Mouse (Mus musculus) thymus, adult 2 months (tissue): ENCODE results near the gene Gp1bb.

Experiments used
- CTCF ChIP-seq: fragments of 200-500 bp; IDR thresholded peaks from 2 replicates; pipeline ENCODE4 v1.5.1; 2012; ENCODE audit warnings: mild to moderate bottlenecking, control low read depth, low read length, moderate library complexity, borderline replicate concordance; ENCODE audit not compliant: control insufficient read depth, poor library complexity, insufficient read depth; ENCODE audit errors: extremely low read depth
- POLR2A ChIP-seq: fragments of 200-500 bp; IDR thresholded peaks from 2 replicates; pipeline ENCODE4 v1.6.1; 2012; ENCODE audit warnings: mild to moderate bottlenecking, low read length, control low read depth, moderate library complexity; ENCODE audit not compliant: control insufficient read depth, poor library complexity, insufficient read depth; ENCODE audit errors: extremely low read depth

DNA sequence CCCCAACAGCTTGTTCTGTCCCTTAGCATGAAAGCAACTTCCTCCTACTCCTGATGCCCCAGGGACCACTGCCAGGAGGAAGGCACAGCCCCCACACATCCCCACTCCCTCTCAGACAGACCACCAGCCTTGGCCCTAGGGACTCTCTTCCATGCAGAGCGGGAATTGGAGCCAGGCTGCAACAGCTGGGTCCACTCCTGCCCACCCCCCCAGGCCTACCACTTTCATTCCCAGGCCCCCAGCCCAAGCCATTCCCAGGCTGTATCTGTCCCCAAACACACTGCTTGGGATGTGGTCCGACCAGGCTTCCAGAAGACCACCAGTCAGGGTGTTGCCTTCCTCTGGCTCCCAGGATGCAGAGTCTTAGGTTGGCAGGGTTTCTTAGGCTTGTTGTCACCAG lies 13.1 kb downstream of the Gp1bb start:
- TF ChIP-seq CTCF: no peak
- no peak for TF ChIP-seq POLR2A
